Mouse (Mus musculus) layer of hippocampus, postnatal 10 days (tissue): ENCODE data around the gene Hist1h4n. TPM values are rescaled to one million over a fixed set of nuclear protein-coding genes. Genes with fewer than 3 reads are reported as not detected.
"Not testable (repeated sequence)": the region's sequence is repeated elsewhere in the genome, so short reads cannot be mapped to it uniquely, and the experiment has no call there.

Experiments used
- DNase-seq, 2 experiments: peaks; one replicate each; pipeline ENCODE4 v3.0.0; 2021; ENCODE audit warnings: low spot score in 2 of 2
- long read RNA-seq: library from polyadenylated mRNA; stranded (forward); transcript quantifications from one replicate; pipeline ENCODE4 v2.0.0, GENCODE M21; 2023
- total RNA-seq, 2 experiments: library from RNA; stranded (reverse); gene quantifications; 2 replicates each; pipeline ENCODE4 v1.2.3; 2021

The Hist1h4n gene
- total RNA-seq: 10 to 100 TPM; 22.0 to 32.1 TPM
- long read RNA-seq: 0 reads

DNA sequence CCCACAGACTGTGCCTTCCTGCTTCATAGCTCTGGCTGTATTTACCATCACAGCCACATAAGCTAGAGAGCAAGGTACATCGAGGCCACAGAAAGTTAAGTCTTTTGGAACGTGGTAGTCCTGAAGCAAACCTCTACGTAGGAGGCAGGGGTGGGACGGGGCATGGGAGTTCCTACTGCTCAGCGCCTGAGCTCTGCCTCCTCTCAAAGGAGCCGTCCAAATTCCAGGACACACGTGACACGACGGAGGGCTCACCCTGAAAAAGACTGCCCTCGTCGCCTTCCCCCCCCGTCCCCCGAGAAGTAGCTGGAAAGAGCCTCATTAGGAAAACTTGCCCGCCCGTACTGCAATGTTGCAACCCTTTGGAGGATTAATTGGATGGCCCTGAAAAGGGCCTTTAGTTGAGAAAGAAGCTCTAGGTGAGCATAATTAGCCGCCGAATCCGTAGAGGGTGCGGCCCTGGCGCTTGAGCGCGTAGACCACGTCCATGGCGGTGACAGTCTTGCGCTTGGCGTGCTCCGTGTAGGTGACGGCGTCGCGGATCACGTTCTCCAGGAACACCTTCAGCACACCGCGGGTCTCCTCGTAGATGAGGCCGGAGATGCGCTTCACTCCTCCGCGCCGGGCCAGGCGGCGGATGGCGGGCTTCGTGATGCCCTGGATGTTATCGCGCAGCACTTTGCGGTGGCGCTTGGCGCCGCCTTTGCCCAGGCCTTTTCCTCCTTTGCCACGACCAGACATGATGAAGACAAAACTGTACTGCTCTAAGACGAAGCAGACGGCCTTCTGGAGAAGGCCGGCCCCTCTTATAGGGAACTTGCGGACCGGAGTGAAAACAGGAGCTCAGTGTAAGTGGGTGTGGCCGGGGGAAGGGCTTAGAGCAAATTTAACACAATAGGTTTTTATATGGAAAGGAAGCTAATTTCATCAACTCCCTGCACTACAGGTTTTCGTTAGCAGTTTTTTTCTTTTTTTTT is at the start of gene Hist1h4n:
Gene Hist1h4n, minus strand, starts transcription at position 779 of the 977 bp plus-strand sequence.
- DNase-seq: peak in 1 of 2 experiments; percentile 28

DNA sequence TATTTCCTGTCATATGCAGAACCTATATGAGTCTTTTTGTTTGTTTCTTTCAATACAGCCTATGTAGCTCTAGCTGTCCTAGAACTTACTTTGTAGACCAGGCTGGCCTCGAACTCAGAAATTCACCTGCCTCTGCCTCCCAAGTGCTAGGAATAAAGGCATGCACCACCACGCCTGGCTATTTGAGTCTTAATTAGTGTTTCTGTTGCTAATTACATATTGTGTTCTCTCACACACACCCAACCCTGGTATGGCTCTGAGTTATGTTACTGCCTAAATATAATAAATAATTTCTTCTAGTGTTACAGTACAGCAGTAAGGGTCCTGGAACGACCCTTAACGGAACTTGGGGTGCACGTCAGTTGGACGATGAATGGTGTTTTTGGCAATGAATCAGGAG is 48.7 kb upstream of the Hist1h4n start:
- DNase-seq: no peak

GRCm38 (mm10) chr13:21865503-21865902 is 33.5 kb upstream of the Hist1h4n start:
- DNase-seq: not testable (repeated sequence)

DNA sequence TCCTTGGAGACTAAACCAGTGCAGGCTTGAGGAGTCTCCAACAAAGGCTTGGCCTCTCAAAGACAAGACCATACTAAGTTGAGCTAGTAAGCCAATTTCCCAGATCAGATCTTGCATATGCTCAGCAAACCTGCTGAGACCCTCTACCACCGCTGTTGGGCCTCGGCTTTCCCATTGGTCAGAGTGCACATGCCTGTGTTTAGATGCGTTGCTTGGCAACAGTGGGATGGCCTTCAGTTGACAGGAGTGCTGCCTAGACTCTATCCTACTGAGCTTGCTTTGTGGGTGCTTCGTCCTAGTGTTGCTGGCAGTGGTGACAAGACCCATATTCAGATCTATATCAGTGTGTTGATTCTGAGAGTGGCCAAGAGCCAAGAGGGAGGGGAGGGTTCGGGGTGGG is 29.6 kb upstream of the Hist1h4n start:
- DNase-seq: no peak

GRCm38 (mm10) chr13:21855698-21856162 is 23.7 kb upstream of the Hist1h4n start:
- DNase-seq: peak; percentile 37 to 61

- peak; percentile 54 to 81 for DNase-seq
These were observed 23.1 kb upstream of the Hist1h4n start for GRCm38 (mm10) chr13:21855146-21855545.

DNA sequence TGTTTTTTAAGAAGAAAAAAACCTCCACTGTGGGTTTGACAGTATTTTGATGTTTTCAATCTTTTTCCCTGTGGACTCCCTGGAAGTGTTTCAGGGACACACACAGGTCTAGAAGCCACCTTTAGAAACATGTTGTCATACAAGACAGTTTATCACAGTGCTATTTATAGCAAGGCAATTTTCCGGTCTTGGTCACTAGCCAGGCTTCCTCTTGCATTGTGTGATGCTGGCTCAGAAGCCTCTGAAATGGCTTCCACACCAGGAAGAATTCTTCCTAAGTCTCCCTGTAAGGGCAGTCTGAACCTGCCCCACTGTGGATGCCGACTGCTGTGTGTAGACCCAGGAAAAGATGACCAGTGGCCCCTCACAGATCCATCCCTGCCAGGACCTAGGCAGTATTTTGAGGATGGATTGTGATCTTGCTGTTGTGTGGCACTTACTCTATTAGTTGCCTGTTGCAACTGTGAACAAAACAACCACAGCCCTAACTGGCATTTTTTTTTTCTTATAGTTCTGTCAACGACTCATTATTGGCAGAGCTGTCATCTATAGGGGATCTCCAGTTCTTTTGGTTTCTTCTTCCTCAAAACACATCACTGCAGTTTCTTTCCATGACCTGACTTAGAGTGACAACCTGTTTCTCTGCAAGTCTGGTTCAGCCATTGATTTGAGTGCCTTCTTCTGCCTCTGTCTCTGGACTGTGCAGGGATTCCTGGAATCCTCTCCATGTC is 20.4 kb upstream of the Hist1h4n start:
- no peak for DNase-seq

- DNase-seq: not testable (repeated sequence)
These were observed 18.7 kb upstream of the Hist1h4n start for GRCm38 (mm10) chr13:21850696-21851095.

DNA sequence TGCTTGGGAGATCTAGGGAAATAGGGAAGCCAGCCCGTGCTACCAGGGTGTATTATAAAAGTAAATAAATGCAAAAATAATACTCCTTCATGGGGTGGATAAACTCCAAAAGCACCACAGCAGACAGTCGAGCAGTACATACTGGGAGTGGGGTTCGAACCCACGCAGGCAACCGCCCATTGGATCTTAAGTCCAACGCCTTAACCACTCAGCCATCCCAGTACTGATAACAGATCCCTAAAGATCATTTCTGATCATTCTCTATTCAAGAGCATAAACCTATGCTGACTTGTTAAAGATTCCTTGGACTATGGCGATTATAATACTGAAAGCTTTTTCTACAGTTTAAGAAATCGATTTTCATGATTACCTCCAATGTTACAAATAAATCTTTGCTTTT is 15.9 kb upstream of the Hist1h4n start:
- DNase-seq: no peak

GRCm38 (mm10) chr13:21846356-21846755 is 14.4 kb upstream of the Hist1h4n start:
- not testable (repeated sequence) for DNase-seq

GRCm38 (mm10) chr13:21840508-21840907 is 8.5 kb upstream of the Hist1h4n start:
- not testable (repeated sequence) for DNase-seq

DNA sequence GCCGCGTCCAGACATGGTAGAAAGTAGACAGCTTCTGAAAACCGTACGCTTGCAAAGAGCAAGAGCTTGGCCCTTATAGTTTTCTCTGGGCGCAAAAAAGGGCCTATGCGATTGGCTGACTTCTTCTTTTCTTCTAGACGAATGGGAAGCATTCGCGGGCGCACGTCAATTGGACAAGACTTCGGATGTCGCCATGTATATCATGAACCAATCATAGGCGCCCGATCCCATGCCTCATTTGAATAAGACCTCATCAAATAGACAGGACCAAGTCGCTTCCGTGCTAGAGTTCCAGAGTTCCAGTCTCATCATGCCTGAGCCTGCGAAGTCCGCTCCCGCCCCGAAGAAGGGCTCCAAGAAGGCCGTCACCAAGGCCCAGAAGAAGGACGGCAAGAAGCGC is 1.5 kb upstream of the Hist1h4n start, which contains the start of the genes Hist1h2ap and Hist1h2br:
Gene Hist1h2ap, minus strand, starts transcription at position 47 of the 400 bp plus-strand sequence.
Gene Hist1h2br, plus strand, starts transcription at position 283 of the 400 bp plus-strand sequence.
- DNase-seq: not testable (repeated sequence)

DNA sequence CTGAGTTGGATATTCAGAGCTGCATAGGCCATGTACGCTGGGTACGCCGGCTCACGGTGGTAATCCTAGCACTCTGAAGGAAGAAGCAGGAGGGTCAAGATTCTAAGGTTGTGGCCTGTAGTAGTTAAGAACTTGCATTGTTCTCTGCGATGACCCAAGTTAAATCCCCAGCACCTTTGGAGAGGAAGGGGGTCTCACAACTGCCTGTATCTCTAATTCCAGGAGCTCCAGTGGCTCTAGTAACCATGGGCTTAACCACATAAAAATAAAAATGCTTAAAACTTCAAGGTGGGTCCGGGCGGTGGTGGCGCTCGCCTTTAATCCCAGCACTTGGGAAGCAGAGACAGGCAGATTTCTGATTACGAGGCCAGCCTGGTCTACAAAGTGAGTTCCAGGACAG is 1.7 kb downstream of the Hist1h4n start:
- no peak for DNase-seq

GRCm38 (mm10) chr13:21828511-21828910 is 3.5 kb downstream of the Hist1h4n start:
- DNase-seq: no peak

DNA sequence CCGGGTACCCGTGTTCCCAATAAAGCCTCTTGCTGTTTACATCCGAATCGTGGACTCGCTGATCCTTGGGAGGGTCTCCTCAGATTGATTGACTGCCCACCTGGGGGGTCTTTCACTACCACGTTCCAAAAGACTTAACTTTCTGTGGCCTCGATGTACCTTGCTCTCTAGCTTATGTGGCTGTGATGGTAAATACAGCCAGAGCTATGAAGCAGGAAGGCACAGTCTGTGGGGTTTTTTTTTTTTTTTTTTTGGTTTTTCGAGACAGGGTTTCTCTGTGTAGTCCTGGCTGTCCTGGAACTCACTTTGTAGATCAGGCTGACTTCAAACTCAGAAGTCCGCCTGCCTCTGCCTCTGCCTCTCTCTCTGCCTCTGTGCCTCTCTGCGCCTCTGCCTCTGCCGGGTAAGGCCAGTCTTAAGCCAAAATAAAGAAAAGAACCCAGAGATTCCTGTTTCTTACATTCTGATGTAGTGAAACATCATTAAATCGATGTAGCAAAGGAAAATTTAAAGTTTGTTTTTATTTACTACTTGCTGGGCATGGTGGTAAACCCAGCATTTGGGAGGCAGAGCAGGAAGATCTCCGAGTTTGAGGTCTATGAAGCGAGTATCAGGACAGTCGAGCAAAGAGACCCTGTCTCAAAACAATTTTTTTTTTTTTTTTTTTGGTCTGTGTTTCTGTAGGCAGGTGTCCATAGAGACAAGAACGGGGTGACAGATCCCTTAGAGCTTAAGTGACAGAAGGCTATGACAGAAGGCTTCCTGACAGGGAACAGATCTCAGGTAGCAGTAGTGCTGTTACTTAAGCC is 11.7 kb downstream of the Hist1h4n start:
- DNase-seq: not testable (repeated sequence)

DNA sequence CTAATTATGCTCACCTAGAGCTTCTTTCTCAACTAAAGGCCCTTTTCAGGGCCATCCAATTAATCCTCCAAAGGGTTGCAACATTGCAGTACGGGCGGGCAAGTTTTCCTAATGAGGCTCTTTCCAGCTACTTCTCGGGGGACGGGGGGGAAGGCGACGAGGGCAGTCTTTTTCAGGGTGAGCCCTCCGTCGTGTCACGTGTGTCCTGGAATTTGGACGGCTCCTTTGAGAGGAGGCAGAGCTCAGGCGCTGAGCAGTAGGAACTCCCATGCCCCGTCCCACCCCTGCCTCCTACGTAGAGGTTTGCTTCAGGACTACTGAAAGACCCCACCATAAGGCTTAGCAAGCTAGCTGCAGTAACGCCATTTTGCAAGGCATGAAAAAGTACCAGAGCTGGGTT is 19.9 kb downstream of the Hist1h4n start:
- DNase-seq: not testable (repeated sequence)

DNA sequence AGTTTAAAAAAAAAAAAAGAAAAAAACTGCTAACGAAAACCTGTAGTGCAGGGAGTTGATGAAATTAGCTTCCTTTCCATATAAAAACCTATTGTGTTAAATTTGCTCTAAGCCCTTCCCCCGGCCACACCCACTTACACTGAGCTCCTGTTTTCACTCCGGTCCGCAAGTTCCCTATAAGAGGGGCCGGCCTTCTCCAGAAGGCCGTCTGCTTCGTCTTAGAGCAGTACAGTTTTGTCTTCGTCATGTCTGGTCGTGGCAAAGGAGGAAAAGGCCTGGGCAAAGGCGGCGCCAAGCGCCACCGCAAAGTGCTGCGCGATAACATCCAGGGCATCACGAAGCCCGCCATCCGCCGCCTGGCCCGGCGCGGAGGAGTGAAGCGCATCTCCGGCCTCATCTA is 20.5 kb downstream of the Hist1h4n start, which contains the start of gene Hist1h4m:
Gene Hist1h4m, plus strand, starts transcription at position 208 of the 400 bp plus-strand sequence.
- DNase-seq: not testable (repeated sequence)

GRCm38 (mm10) chr13:21811074-21811473 is 20.9 kb downstream of the Hist1h4n start:
- not testable (repeated sequence) for DNase-seq

DNA sequence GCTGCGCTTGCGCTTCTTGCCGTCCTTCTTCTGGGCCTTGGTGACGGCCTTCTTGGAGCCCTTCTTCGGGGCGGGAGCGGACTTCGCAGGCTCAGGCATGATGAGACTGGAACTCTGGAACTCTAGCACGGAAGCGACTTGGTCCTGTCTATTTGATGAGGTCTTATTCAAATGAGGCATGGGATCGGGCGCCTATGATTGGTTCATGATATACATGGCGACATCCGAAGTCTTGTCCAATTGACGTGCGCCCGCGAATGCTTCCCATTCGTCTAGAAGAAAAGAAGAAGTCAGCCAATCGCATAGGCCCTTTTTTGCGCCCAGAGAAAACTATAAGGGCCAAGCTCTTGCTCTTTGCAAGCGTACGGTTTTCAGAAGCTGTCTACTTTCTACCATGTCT is 21.9 kb downstream of the Hist1h4n start, which contains the start of the genes Hist1h2bq and Hist1h2ao:
Gene Hist1h2bq, minus strand, starts transcription at position 125 of the 400 bp plus-strand sequence.
Gene Hist1h2ao, plus strand, starts transcription at position 393 of the 400 bp plus-strand sequence.
- DNase-seq: not testable (repeated sequence)

- DNase-seq: not testable (repeated sequence)
These were observed 28.9 kb downstream of the Hist1h4n start for GRCm38 (mm10) chr13:21803058-21803457.
